Mouse (Mus musculus) forebrain, embryonic 16.5 days (tissue): ENCODE results near the gene Morn5. TPM values are rescaled to one million over a fixed set of nuclear protein-coding genes. Genes with fewer than 3 reads are reported as not detected.

Experiments used
- ATAC-seq: fragments of 200-750 bp; cut with Nextera tagmentation; 2 replicates; pipeline ENCODE4 v1.8.0; 2017; ENCODE audit warnings: mild to moderate bottlenecking, moderate library complexity
- H3K27ac ChIP-seq: fragments of 300-500 bp; sonication (generic); 2 replicates; pipeline ENCODE4 v1.5.1; 2014; ENCODE audit warnings: low read length, control low read depth
- H3K27me3 ChIP-seq: fragments of 300-500 bp; sonication (generic); replicated peaks from 2 replicates; pipeline ENCODE4 v1.6.1; 2014; ENCODE audit warnings: low read length; ENCODE audit not compliant: control insufficient read depth, insufficient read depth
- H3K36me3 ChIP-seq: fragments of 300-500 bp; sonication (generic); 2 replicates; pipeline ENCODE4 v1.6.1; 2014; ENCODE audit not compliant: control insufficient read depth, insufficient read depth
- H3K4me1 ChIP-seq: fragments of 300-500 bp; sonication (generic); replicated peaks from 2 replicates; pipeline ENCODE4 v1.6.1; 2014; ENCODE audit warnings: low read length; ENCODE audit not compliant: control insufficient read depth, insufficient read depth
- H3K4me2 ChIP-seq: fragments of 300-500 bp; sonication (generic); 2 replicates; pipeline ENCODE4 v1.6.1; 2014; ENCODE audit warnings: mild to moderate bottlenecking, low read length, control low read depth
- H3K4me3 ChIP-seq: fragments of 300-500 bp; sonication (generic); replicated peaks from 2 replicates; pipeline ENCODE4 v1.5.1; 2014; ENCODE audit warnings: mild to moderate bottlenecking, low read length, control low read depth
- H3K9ac ChIP-seq: fragments of 300-500 bp; sonication (generic); replicated peaks from 2 replicates; pipeline ENCODE4 v1.6.1; 2014; ENCODE audit warnings: low read depth, low read length, control low read depth
- H3K9me3 ChIP-seq: fragments of 300-500 bp; sonication (generic); 2 replicates; pipeline ENCODE4 v1.6.1; 2016; ENCODE audit warnings: low read length; ENCODE audit not compliant: control insufficient read depth
- WGBS: fragments of 180-500 bp; shearing (Covaris S2); extraction: QIAGEN DNeasy Blood & Tissue Kit; methylation state at CpG from one replicate; pipeline ENCODE4 v1.1.7; 2014; 5-methylcytosine and 5-hydroxymethylcytosine counted together
- polyA plus RNA-seq: library from polyadenylated mRNA; unstranded; fragments of >200 nt; fragmentation: Nextera tagmentation; extraction: Ambion mirVana; gene quantifications from 2 replicates; pipeline ENCODE4 v1.2.1, GENCODE M21; 2015

Morn5 gene
- polyA plus RNA-seq, 1 experiment from 2014 or later = 2.2 TPM

GRCm38 (mm10) chr2:36023291-36023690 is 26.0 kb upstream of the Morn5 start:
- WGBS = 74% methylated on average over 3 of the region's 3 CpGs
- Histone ChIP-seq H3K27ac (no peak overlapping the region), H3K4me1 (peaks cover 9% of the 10 kb centered on the region; the same call in 1 of the 2 replicates), H3K9me3 (no peaks in the 10 kb centered on the region), H3K27me3 (no peaks in the 10 kb centered on the region), H3K4me3 (no peak overlapping the region), H3K9ac (no peak overlapping the region), H3K36me3 (no peaks in the 10 kb centered on the region), H3K4me2 (no peak overlapping the region)
- ATAC-seq = no peak

DNA sequence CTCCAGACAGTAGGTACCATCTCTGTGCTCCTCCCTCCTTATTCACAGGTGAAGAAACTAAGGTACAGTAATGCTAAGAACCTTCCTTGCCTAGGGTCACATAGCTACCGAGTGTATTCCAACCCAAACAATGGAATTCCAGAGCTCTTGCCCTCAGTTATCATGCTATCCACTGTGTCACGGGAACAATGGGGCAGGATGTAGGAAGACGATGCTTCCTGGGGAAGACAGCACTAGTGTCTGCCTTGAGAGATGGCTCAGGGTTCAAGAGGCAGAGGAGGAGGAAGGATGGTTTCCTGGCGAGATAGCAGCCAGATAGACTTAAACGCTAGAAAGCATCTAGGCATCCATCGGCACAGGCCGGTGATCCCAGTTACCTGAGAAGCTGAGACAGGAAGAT is 16.4 kb upstream of the Morn5 start:
- 90% methylated on average over 7 of the region's 7 CpGs for WGBS
- no peaks in the 10 kb centered on the region; the same call in 1 of the 2 replicates for H3K9me3 ChIP-seq
- no peak overlapping the region for H3K9ac ChIP-seq
- no peak overlapping the region for H3K4me3 ChIP-seq
- ATAC-seq = no peak
- peaks cover 11% of the 10 kb centered on the region; the same call in 1 of the 2 replicates for H3K36me3 ChIP-seq
- no peaks in the 10 kb centered on the region for H3K27me3 ChIP-seq
- H3K4me1 ChIP-seq = no peaks in the 10 kb centered on the region
- no peak overlapping the region for H3K4me2 ChIP-seq
- H3K27ac ChIP-seq = no peak overlapping the region

DNA sequence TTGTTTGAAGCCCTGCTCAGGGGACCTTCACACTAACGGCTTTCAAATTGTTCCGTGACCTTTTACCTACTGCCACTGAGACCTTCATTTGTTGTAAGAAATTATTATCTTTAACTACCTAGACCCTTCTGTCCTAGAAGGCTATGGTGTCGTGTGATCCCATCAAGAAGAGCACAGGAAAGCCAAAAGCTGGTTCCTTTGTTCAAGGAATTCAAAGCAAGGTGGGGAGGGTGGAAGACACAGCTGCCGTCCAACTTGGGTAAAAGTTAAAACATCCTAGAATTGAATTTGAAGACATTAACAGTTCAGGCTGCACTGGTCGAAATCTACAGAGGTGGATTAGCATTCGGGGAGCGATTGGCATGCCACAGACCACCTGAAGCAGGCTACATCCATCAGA is 15.3 kb upstream of the Morn5 start:
- Histone ChIP-seq H3K27me3 (no peaks in the 10 kb centered on the region), H3K9me3 (no peaks in the 10 kb centered on the region; the same call in 1 of the 2 replicates), H3K36me3 (peaks cover 11% of the 10 kb centered on the region; the same call in 1 of the 2 replicates), H3K4me2 (no peak overlapping the region), H3K9ac (no peak overlapping the region), H3K4me3 (no peak overlapping the region), H3K4me1 (no peaks in the 10 kb centered on the region), H3K27ac (no peak overlapping the region)
- 79% methylated on average over 7 of the region's 7 CpGs for WGBS
- no peak for ATAC-seq

DNA sequence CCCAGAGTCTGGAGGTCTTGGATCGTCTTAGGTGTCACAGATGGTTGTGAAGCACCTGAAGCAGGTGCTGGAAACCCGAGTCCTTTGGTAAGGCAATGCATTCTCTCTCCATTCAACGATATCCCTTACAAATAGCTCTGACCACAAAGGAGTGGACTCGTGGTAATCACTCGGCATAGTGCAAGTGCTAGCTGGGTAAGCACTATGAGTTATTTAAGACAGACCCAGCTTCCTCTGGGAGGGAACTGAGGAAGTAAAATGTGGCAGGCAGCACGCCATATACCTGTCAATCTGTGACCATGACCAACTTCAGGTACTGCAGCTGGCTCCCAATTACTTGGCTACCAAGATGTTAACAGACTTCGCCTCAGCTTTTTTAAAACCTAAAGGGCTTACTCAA is 14.4 kb upstream of the Morn5 start:
- ATAC-seq = no peak
- H3K4me2 ChIP-seq = no peak overlapping the region
- peaks cover 11% of the 10 kb centered on the region; the same call in 1 of the 2 replicates for H3K36me3 ChIP-seq
- no peak overlapping the region for H3K27ac ChIP-seq
- no peaks in the 10 kb centered on the region for H3K27me3 ChIP-seq
- H3K9me3 ChIP-seq = no peaks in the 10 kb centered on the region; the same call in 1 of the 2 replicates
- H3K4me3 ChIP-seq = no peak overlapping the region
- H3K4me1 ChIP-seq = no peaks in the 10 kb centered on the region
- 91% methylated on average over 7 of the region's 7 CpGs for WGBS
- H3K9ac ChIP-seq = no peak overlapping the region

GRCm38 (mm10) chr2:36035413-36036081 is 13.7 kb upstream of the Morn5 start:
- 90% methylated on average over 11 of the region's 11 CpGs for WGBS
- Histone ChIP-seq H3K27ac (no peak overlapping the region), H3K9me3 (no peaks in the 10 kb centered on the region; the same call in 1 of the 2 replicates), H3K36me3 (peaks cover 11% of the 10 kb centered on the region; the same call in 1 of the 2 replicates), H3K9ac (no peak overlapping the region), H3K4me1 (no peaks in the 10 kb centered on the region), H3K4me2 (no peak overlapping the region), H3K4me3 (no peak overlapping the region), H3K27me3 (no peaks in the 10 kb centered on the region)
- ATAC-seq = no peak

- Histone ChIP-seq H3K36me3 (peaks cover 13% of the 10 kb centered on the region; the same call in 1 of the 2 replicates), H3K4me3 (no peak overlapping the region), H3K9me3 (no peaks in the 10 kb centered on the region), H3K9ac (no peak overlapping the region), H3K27me3 (no peaks in the 10 kb centered on the region), H3K4me2 (no peak overlapping the region), H3K4me1 (no peaks in the 10 kb centered on the region), H3K27ac (no peak overlapping the region)
- no peak for ATAC-seq
- 84% methylated on average over 7 of the region's 7 CpGs for WGBS
Measured at GRCm38 (mm10) chr2:36039297-36039985, 9.8 kb upstream of the Morn5 start.

GRCm38 (mm10) chr2:36040872-36041271 is 8.4 kb upstream of the Morn5 start:
- Histone ChIP-seq H3K4me1 (no peaks in the 10 kb centered on the region), H3K9me3 (no peaks in the 10 kb centered on the region), H3K9ac (no peak overlapping the region), H3K4me3 (no peak overlapping the region), H3K4me2 (no peak overlapping the region), H3K27me3 (no peaks in the 10 kb centered on the region), H3K27ac (no peak overlapping the region), H3K36me3 (peaks cover 6% of the 10 kb centered on the region; the same call in 1 of the 2 replicates)
- no peak for ATAC-seq
- WGBS = 88% methylated on average over 1 of the region's 1 CpGs

GRCm38 (mm10) chr2:36048164-36048563 is 1.1 kb upstream of the Morn5 start:
- peaks cover 17% of the 10 kb centered on the region for H3K4me1 ChIP-seq
- no peak overlapping the region for H3K27ac ChIP-seq
- H3K9ac ChIP-seq = peak overlapping the region; percentile 83
- 72% methylated on average over 8 of the region's 8 CpGs for WGBS
- no peak for ATAC-seq
- H3K4me3 ChIP-seq = peak overlapping the region; percentile 82
- H3K4me2 ChIP-seq = peak overlapping the region; percentile 85
- peaks cover 2% of the 10 kb centered on the region; the same call in 1 of the 2 replicates for H3K36me3 ChIP-seq
- H3K27me3 ChIP-seq = no peaks in the 10 kb centered on the region
- H3K9me3 ChIP-seq = no peaks in the 10 kb centered on the region

- no peak overlapping the region for H3K9ac ChIP-seq
- ATAC-seq = no peak
- H3K36me3 ChIP-seq = no peaks in the 10 kb centered on the region
- peak overlapping the region; percentile 82 for H3K4me3 ChIP-seq
- H3K27ac ChIP-seq = no peak overlapping the region
- no peaks in the 10 kb centered on the region for H3K27me3 ChIP-seq
- no peaks in the 10 kb centered on the region for H3K9me3 ChIP-seq
- H3K4me2 ChIP-seq = peak overlapping the region; percentile 85
- WGBS = 37% methylated on average over 10 of the region's 10 CpGs
- H3K4me1 ChIP-seq = peaks cover 17% of the 10 kb centered on the region
Measured at GRCm38 (mm10) chr2:36049567-36049954, 303 bp downstream of the Morn5 start.
